Mouse (Mus musculus) 416B (cell line): ENCODE data around the gene Fam107b.

Experiments
- DNase-seq: peaks from one replicate; pipeline ENCODE4 v3.0.0; 2011; ENCODE audit warnings: low read depth

The Fam107b gene

DNA sequence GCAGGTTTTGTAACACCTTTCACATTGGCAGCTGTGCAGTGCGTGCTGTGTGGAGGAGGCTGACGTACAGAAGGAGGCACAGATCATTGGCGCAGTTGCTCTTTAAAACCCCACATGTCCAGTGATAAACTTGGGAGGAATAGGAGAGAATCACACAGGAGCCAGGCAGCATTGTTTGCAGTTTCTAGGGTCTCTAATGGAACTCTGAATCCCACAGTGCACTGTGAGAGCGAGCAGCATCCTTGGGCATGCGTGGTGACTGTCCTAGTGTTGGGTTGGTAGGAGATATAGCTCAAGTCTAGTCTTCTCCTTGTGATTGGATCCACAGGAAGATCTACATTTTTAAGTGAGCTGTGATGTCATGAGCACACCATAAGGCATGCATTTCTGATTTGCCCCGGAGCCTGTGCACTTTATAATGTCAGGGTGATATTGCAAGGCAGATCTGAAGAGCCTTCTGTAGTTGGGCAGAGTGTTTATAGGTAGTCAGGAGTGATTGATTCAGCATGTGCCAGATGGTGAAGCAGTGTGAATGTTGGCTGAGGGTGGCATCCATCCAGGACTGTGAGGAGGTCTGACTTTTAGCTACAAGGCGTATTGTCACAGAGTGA is 169.2 kb downstream of the Fam107b start:
- DNase-seq = no peak

DNA sequence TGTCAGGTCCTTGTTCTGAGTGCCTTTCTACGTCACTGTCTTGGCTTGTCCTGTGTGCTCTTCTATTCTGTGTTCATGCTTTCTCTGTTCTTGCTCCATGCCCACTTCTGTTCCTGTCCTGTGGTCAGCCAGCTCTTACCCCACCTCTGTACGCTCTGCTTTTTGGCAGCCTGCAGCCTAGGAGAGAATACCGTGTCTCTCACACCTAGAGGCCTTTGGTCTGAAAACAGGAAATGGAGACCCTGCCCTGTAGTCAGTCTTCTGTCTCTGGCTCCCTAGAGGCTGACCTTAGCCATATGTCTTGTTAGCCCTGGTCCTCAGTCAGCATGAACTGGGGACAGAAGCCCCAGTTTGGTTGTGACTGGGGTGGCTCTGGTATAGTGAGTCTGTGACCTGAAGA is 170.0 kb downstream of the Fam107b start:
- peak; percentile 48 for DNase-seq

DNA sequence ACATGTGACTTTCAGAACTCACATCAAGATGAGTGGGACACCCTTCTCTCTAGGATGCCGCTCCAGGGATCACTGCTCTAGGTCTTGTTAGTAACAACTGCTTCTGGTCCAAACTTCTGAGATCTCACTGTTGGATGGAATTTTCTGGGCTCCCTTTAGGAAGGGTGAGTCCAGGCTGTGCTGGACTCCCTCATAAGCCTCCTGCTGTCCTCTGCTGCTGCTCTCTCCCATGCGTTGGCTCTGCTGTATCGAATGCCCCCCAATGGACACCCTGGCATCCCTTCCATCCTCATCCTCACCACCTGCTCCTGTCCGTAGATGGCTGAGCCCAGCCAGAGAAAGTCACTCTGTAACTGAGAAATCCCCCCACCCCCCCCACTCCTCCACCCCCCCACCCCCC is 170.4 kb downstream of the Fam107b start:
- DNase-seq = no peak

DNA sequence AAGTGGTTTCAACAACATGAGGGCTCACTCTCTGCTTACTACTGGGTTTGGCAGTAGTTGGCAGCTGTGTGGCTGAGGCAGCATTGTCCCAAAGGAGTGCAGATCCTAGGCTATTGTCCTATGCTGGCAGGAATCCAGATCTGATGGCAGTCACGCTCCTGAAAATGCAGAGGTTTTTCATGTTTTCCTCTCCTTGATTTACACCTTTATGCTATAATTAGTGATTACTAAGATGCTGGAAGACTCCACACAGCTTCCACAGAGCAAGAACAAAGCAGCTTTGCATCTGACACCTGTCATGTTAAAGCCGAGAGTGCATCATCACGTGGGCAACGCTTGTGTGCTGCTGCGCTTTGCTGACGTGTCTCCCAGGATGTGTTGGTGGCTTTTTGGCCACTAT is 172.2 kb downstream of the Fam107b start:
- no peak for DNase-seq

DNA sequence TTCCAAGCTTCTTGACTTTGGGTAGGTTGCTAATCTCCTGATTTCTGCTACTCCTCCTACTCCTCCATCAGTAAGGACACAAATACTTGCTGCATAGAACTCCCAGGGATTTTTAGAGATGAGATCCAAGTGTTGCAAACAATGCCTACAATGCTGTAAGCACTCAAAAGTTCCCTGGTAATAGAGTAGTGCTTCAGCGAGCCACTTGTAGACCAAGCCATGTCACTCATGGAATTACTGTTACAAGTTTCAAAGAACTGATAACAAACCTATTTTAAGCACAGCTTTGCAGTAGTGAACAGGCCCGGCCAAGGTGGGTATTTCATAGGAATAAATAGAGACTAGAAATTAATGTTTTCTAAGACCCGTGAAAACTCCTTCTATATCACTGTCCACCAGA is 174.8 kb downstream of the Fam107b start:
- DNase-seq = no peak

DNA sequence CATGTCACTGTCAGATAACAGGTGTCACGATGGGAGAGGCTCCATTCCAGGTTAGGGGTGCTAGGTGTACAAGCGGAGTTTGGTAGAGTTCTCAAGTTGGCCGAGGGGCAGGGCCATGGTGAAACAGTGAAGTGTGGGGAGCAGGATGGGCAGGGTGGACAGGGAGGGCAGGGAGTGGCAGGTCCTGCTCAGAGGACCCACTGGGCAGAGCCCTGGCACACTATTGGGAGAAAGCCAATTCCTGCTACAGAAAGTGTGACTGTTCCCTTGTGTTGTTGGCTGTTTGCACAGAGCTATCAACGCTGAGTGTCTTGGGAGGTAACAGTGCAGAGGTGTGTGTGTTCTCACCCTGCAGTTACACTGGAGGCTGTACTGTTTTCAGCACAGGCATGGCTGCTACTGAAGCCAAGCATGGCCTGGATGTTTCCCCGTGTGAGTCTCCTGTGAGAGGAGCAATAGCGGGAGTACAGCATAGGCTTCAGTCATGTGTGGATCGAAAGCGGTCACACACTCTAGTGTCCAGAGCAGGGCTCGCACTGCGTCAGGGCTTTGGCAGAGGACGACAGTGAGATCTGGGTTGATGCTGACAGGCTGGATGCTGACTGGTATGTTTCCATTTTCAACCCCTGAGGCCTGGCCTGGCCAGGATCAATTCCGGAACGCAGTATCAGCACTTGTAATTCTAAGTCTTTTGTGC is 175.8 kb downstream of the Fam107b start:
- DNase-seq = no peak

DNA sequence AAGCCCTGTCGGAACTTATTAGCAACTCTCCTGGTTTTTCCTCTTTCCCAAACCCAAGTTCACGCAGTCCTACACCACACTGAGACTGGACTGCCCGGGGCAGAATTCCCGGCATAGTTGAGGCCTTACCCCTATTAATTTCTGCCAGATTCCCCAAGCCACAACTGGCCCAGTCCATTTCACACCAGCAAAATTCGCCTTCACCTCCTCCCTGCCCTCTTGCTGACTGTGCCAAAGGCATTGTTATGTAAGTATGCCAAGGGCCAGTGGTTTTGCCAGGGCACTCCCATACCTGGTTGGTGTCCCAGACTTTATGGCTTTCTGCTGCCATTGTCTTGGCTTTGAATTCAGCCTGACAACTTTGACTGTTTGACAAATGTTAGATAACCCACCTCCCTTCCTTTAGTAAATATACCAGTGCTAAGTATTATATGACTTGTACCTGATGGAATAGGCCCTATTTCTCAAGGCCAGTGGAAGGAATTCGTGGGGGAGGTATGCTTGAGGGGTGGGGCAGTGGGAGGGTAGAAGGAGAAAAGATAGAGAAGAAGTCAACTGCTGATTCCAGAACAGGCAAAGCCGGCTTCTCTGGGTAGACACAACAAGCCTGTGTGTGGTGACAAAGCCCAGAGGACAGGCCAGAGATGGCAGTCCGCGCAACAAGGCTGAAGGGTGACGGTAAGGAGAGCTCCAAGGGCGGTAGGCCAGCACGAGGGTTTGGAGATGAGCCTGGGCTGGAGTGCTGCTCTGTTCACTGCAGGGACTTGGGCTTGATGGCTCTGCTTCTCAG is 178.6 kb downstream of the Fam107b start:
- no peak for DNase-seq

DNA sequence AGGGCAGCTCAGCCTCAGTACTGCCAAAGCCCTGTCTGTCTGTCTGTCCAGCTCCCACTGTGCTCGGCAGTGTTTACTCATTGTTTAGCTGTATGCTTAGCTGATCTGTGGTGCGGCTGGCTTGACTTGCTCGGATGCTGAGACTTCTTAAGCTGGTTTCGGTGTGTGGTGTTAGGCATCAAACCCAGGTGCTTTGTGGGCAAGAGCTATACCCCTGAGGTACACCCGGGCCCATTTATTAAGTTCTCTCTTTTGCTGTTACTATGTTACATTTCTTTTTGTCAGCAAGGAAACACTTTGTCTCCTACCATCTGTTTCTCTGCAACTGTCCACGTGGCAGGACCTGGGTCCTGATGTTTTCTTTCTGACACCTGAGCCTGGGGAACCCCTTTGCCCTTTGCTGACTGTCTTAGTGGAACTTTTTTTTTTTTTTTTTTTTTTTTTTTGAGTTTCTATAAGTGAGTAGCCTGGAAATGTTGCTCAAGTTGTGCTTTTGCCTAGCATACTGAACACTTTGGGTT is 179.3 kb downstream of the Fam107b start:
- no peak for DNase-seq

DNA sequence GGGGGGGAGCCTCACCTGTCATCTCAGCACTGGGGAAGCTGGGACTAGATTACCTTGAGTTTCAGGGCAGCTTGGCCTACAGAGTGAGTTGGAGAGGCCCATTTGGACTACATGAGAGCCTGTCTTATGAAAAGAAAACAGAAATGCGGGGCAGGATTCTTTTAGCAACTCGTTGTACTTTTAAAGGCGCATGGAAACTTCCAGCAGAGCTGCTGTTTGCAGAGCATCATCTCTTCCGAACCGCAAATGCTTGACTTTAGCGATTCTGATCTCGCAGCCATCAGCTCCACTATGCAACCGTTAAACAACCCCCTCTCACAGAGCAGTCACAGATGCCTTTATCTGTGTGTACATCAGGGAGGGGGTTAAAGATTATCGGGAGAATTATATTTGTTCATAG is 179.8 kb downstream of the Fam107b start:
- no peak for DNase-seq

DNA sequence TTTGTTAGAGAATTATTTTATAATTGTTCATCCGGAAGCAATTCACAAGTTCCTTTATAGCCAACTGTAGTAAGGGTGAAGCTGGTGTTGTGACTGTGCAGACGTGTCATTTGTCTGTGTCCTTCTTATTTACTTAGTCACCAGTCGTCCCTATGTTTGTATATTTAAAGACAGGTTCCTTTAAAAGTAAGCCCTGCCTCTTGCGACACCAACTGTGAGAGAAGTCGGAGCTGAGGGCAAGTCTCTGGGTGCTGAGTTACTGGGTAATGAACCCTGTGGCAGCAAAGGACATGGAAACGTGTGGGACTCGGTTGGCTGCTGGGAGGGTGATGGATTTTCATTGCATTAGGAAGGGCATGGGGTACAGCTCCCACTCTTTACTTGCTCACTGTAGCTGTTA is 182.1 kb downstream of the Fam107b start:
- peak; percentile 77 for DNase-seq

DNA sequence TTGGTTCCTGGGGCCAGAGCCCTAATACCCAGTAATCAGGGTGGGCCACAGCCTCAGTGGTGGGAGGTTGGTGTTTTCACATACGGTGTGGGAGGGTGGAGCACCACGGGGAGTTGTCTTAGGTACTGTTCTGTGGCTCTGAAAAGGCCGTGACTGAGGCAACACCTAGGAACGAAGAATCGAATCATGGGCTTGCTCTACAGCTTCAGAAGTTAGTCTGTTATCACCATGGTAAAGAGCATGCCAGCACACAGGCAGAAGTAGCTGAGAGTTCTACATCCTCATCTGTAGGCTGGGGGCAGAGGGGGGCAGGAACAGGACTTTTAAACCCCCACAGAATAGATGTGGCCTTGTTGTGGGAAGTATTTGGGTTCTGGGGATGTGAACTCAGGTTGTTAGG is 182.6 kb downstream of the Fam107b start:
- no peak for DNase-seq

DNA sequence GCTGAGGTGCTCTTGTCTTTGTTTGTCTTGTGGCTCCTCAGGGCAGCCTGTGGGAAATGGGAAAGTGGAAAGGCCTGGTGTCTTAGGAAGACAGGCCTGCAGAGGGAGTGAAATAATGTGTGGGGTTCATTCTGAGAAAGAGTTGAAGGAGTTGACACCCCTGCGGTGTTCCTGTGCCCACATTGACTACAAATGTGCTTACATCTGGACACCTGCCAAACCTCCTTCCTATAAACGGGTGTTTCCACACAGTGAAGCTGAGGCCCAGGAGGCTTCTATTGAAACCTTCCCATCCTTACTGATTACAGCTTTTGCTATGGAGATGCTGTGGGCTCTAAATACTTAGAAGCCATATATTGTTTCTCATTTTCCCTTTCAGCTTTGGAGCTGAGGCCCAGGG is 183.5 kb downstream of the Fam107b start:
- DNase-seq = peak; percentile 93

DNA sequence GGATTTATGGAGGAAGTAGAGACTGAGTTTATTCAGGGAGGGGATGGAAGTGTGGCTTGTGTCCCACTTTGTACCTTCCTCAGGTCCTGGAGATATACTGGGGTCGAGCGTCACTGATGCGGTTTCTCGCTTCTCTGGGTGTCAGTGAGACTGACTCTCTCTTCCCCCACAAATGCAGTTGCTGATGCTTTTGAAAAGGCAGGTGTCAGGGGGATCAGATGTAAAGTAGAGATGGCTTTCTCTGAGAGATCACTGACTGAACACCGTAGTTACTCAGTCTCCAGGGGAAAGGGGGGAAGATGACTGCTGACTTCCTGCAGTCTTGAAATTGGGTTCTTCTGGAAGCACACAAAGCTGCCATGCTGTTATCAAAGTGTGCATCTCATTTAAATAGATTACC is 185.6 kb downstream of the Fam107b start:
- no peak for DNase-seq

DNA sequence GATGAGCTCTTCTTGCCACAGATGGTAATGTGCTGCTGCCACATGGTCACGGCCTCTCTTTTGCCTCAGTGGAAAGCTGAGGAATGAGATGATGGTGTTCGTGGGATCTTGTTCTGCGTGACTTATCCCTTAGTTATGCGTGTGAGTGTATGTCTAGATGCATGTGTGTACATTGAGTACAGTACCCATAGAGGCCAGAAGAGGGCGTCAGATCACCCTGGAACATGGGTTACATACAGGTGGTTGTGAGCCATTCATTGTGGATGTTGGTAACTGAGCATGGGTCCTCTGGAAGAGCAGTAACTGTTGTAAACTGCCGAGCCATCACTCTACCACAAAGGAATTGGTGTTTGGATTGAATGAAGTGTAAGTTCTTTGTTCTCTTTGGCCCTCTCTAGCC is 188.1 kb downstream of the Fam107b start:
- DNase-seq = no peak

DNA sequence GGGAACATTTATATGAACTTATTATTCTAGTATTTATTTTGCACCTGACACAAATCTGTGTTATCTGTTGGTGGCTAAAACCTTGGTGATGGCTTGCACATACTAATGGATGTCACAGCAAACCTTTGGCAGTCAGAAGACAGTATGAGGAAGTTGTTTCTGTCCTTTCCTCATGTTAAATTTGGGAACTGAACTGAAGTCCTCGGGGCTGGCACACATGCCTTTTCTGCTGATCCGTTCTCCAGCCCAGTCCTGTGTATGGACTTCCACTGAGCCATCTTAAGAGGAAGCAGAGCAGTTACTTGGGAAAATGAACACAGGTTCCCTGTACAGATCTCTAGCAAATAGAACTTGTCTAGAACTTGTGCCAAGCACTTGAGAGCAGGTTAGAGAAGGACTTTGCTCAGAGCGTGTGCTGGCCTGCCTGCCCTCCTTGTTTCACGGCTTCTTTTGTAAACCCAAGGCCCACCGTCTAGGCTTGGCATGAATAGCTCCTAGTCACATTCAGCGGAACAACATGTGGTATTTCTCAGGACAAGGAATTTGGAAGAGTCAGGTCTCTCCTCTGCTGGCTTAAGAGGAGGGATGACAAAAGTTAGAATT is 190.0 kb downstream of the Fam107b start:
- no peak for DNase-seq

DNA sequence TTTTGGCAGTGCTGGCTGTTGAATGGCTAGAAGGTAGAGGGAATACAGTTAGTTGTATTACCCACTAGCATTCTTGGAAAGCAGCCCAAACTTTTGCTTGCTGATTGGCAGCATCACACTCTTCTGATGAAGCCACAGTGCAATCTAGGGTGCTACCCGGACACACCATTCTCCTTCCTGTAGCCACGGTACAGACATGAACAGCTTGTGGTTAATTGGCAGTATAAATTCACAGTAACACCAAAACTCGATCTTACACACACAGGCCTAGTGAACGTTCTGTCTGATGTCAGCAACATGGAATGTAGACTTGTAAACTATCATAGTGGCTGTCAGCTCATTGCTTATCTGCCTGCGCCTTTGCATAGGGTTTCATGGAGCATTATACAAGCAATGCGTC is 193.8 kb downstream of the Fam107b start:
- peak; percentile 55 for DNase-seq

DNA sequence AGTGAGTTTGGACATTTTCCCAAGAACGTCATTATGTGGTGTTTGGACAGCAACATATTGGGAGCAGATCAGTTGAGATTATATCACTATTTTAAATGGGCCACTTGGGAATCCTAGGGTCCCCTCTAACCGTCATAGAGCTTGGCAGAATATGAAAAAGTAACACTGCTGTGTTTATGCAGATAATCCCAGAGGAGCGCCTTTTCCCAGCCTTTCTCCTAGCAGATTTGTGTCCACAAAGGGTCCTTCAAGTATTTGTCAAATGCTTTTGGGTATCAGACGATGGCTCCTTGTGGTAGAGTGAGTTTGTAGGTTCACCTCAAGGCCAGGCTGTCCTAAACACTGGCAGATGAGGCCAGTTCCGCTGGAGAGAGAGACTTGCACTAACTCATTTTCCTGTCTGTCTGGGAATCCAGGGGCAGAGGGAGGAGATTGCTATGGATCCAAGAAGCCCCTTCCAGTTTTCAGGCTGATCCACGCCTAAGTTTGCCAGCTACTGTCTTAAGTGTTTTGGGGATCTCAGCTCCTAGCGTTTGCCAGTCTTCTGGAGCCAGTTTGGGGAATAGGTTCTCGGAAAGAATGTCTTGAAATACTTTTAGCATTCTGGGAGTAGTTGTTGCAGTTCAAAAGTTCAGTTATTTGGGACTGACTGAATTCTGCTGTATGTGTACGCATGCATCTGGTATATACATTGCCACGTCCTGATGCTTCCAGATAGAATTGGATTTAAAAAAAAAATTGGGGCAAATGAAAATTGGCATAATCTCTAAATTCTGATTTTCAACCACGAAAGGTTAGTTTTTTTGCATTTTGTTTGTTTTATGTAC is 195.9 kb downstream of the Fam107b start:
- no peak for DNase-seq

DNA sequence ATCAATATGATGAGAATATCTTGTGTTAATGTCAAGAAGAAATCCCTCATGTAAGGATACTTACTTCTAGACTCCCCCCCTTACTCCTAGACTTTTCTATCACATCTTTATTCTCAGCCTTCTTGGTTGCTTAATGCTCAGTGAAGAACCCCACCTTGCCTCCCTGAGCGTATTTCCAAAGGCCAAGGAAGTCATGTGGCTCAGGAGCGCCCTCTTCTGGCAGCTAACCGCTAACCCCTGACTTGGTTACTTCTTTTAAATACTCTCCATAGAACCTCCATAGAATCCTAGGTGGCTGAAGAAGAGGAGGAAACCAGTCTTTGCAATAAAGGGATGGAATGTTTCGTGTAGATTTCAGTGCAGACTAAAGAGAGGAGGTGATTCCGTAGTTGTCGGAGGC is 199.0 kb downstream of the Fam107b start:
- DNase-seq = peak; percentile 91

DNA sequence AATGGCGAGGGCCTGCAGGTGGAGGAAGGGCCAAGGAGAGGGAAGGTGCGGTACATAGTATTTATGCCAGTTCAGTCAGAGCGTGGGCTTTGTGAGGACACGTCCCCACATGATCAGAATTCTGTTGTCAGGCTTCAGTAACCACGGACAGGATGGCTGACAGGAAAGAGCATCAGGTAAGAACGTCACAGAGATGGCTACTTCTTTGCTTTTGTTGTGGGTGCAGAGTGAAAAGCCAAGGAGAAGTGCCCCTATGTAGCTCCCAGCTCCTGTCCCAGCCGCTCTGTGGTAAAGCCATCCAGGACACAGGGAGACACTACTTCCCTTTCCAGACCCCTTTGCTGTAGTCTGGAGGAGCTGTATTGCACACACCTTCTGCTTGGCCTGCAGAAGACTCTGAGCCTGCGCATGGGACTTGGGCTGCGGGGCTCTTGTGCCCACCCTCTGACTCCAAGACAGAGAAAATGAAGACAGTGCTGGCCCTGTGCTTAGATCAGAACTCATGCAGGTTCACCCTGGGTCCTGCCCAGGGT is 199.6 kb downstream of the Fam107b start:
- DNase-seq = no peak

DNA sequence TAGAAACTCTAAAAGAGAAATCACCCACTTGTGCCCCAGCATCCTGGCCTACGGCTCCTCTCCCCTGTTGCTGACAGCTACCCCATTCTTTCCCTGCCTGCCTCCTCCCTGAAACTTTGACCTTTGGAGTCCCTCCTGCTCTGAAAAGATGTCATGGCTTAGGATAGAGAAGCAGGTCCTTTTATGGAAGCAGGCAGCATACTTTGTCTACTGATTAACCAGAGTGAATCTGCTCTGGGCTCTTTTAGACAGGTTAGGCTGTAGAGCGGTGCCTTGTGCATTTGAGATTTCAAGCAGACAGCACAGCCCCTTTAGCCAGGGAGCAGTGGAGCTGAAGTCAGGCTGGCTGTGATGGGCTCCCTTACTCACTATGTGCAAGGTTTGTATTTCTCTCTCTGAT is 200.1 kb downstream of the Fam107b start:
- no peak for DNase-seq

DNA sequence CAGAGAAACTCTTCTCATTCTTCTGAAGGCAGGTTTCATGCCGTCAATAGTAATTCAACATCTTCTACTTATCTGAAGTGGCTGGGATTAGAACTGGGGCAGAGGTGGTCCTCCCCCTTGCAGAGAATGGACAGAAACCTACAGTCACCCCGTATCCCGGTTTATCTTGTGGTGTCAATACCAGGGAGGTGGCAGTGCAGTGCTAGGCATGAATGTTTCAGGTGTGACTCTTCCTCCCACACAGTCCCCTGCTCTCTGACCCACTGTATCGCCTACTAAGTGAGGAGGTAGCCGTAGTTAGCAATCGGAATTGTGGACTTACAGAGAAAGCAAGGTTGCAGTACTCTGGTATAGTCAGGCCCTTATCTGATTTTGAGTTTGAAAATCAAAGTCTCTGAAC is 201.2 kb downstream of the Fam107b start:
- DNase-seq = no peak

DNA sequence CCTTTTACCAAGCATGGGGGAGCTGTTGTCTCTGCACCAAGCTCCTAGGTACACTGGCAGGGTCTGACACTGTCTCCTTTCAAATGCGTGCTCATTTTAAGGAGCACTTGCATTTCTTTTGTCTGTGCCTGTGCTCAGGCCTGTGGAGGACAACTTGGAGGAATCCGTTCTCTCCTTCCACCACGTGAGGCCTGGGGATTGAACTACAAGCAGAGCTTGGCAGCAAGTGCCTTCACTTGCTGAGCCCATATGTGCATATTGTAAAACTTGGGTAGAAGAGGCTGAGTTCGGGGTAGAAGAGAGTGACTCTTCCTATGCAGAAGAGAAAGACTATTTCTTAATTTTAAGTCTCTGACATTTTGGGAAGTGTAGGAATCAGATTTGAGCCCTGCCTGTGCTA is 202.8 kb downstream of the Fam107b start:
- DNase-seq = no peak
